Mouse (Mus musculus) embryonic fibroblast, embryonic 13.5 days (primary cell): ENCODE data around the gene Shld1.

Experiments
- CTCF ChIP-seq: IDR thresholded peaks from 2 replicates; pipeline ENCODE4 v1.5.1; 2011; ENCODE audit warnings: mild to moderate bottlenecking, control low read depth, low read length, moderate library complexity, borderline replicate concordance; ENCODE audit not compliant: insufficient read depth
- POLR2A ChIP-seq: IDR thresholded peaks from 2 replicates; pipeline ENCODE4 v1.6.1; 2011; ENCODE audit warnings: low read depth, mild to moderate bottlenecking, control low read depth, low read length, moderate library complexity

DNA sequence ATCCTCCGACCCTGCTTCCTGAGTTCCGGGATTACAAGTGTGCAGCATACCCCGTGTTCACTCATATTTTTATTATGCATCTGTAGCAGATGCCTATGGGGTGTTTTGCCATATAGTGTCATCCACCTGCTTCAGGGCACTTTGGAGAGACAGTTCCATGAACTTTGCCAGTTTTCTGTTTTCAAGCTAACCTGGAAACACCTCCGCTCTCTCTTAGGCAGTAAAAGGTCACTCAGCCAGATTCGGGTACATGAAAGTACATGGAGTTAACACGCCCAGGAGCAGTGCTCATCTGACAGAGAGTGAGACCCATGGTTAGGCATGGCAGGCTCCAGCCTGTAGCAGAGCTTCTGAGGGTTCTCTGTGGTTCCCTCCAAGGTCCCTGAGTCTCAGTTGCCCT is 48.4 kb upstream of the Shld1 start:
- TF ChIP-seq POLR2A (no peak), CTCF (no peak)
